Mouse (Mus musculus): Measurements from ENCODE around the gene Dhx33.

DNA sequence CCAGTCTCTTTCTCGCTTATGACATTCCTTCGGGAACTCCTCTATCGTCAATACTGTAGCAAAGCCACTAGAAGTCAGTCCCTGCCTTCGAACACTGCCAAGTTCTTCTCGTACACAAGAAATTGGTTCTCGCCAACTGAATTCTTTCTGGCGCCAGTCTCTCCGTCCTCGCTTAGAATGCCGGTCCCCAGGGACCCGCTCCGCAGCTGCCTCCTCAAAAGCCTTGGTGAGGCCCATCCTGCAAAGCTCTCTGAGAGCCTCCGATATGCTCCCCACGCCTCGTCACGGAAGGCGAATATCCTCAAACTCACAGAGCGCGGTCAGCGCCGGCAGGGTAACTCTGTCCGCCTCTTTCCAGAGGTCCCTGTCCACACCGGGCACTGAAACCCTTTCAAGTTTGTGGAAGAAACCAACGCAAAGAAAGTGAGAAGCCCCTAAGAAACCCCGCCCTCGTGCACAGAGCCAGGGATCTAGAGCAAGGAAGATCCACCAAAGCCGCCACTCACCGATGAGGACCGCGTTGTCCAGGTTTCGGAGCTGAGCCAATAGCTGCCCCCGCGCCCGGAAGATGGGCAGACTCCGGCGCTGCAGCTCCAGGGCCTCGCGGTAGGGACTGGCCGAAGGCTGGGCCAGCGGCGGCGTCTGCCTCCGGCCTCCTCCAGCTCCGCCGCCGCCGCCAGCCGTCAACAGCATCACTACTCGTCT is 474 bp downstream of the Dhx33 start:
- no peak for TF ChIP-seq POLR2A (IDR thresholded peaks at IDR 0.05; ENCODE audit: extremely low read depth, insufficient read depth, low read length)
- no peak for TF ChIP-seq CTCF (IDR thresholded peaks at IDR 0.05; ENCODE audit: low read depth, low read length)

Measured in liver, adult 2 months (tissue).